Mouse (Mus musculus) frontal cortex, adult (tissue): Measurements from ENCODE around the gene Kdm6b.
A peak's percentile ranks its signal among the peaks of the same experiment; 100 is the strongest.

Source experiments
- ATAC-seq: cut with Nextera tagmentation; 2 replicates; pipeline ENCODE4 v1.9.2; 2017; ENCODE audit warnings: mild to moderate bottlenecking, moderate library complexity, mixed read lengths; ENCODE audit not compliant: low TSS enrichment

Kdm6b gene

GRCm38 (mm10) chr11:69366855-69367615 lies 46.4 kb downstream of the Kdm6b start:
- ATAC-seq = no peak

- peak; percentile 68 for ATAC-seq
Observed at GRCm38 (mm10) chr11:69366157-69366854, 47.2 kb downstream of the Kdm6b start.

GRCm38 (mm10) chr11:69365722-69366121 lies 47.8 kb downstream of the Kdm6b start:
- ATAC-seq = no peak

DNA sequence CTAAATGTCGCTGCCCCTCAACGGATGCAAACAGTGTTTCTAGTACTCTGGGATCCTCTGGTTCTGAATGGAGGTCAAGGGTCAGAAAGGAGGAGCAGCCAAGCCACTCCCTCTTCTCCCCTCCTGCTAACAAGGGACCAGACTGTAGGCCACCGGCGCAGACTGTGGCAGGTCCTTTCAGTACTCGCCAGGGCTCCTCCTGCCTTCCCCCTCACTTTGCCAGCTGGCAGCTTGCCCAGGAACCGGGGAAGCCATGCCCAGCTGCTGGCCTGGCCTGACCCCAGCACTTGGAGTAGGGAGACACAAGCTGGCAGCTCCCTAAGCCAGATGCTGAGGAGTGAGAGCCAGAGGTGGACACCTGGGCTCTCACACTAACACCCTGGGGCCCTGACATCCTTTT lies 48.6 kb downstream of the Kdm6b start:
- peak; percentile 48 for ATAC-seq

DNA sequence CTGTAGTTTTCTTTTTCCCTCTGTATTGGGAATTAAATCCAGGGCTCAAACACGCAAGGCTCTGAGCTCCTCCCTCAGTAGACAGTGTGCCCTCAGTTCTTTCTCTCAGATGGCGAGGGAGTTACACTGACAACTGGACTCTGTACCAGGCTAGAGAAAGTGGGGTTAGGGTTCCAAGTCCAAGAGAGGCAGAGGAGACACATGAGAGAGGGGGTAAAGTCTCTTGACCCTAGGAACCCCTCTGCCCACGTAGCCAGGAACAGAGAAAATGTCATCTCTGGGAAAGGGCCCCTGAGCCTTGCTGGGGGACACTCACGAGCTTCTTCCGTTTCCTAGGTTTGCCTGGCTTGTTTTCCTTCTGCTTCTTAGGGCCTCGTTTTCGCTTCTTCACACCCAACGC lies 49.1 kb downstream of the Kdm6b start:
- ATAC-seq = 0 out of 2 replicates have a peak, but pooled peaks have one; percentile 2

DNA sequence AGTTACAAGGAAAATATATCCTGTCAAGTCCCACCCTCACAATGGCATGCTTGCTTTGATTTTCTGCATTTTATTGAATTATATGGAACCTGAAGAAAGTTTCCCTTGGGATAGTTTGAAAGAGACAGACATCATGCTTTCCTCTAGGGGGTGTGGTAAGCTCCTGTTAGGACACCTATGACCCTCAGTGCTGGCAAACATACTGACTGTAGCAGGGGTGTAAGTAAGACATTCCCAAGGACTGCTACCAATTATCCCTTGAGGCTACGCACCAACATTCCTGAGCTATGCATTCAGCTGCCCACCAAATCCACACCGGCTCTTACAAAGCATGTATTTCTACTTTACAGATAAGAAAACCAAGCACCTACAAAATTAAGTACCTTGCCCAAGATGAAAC lies 51.0 kb downstream of the Kdm6b start:
- no peak for ATAC-seq

DNA sequence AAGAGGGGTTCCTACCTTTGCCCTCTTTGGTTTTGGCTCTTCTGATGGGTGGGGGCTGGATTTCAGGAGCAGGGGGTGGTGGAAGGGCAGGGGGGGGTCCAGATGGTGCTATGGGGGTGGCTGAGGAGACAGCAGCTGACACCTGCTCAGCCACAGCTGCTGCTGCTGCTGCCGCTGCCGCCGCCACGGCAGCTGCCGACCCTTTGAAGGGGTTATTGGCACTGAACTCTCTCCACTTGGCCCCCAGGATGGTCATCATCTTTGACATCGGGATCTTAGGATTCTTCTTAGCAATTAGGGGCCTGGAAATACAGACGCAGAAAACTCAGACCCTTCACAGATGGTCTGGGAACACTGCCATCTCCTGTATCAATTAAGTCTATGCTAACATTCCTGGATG lies 51.5 kb downstream of the Kdm6b start:
- no peak for ATAC-seq

- no peak for ATAC-seq
Observed at GRCm38 (mm10) chr11:69357690-69358089, 55.8 kb downstream of the Kdm6b start.

DNA sequence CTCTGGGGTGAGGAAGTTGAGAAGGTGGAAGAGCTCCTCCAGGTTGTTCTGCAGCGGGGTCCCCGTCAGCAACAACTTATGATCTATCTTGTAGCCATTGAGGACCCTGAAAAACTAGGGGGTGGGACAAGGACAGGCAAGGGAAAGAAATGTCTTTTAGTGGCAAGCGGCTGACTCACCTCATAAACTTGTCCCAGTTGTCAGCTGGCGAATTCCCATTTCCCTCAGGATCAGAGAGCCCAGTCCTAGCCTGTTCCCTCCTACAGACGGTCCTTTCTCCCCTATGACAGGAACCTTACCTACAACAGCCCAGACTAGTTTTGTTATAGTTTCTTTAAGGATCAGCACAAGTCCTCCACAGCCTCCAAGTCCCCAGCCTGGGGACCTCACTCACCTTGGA lies 56.9 kb downstream of the Kdm6b start:
- no peak for ATAC-seq
